Comparison of ENCODE assay signal across 25 mouse cellular contexts in the genomic region with DNA sequence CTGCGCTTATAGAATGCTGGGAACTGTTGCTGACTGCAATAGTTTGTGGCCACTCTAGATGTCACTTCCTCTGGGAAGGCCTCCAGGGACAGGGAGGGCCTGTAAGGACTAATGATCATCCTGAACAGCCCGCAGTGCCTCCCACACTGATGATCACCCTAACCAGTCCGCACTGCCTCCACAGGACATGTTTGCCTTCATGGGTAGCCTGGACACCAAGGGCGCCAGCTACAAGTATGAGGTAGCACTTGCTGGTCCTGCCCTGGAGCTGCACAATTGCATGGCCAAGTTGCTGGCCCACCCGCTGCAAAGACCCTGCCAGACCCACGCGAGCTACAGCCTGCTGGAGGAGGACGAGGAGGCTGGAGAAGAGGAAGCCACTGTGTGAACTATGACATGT. TPM values are rescaled to one million over a fixed set of nuclear protein-coding genes. Genes with fewer than 3 reads are reported as not detected.
DNase-seq lines count a peak whose midpoint lies in the region; ATAC-seq and TF ChIP-seq lines count a peak whose summit lies in the region.
"Had no signal": no experiment of that assay in that cellular context is flagged by ENCODE, and none has a peak within 500 bp of the region (broad histone marks: within the 10 kb centered on the region; RNA-seq: fewer than 3 reads in every experiment).

No protein-coding gene starts in this region.

- H3K79me2 ChIP-seq in myocyte (ENCODE audit: control insufficient read depth, insufficient read depth), result no peaks in the 10 kb centered on the region

- WGBS in intestine, embryonic 14.5 days, result 89% methylated on average over 8 of the region's 8 CpGs
- WGBS in intestine, postnatal 0 days, result 86% methylated on average over 8 of the region's 8 CpGs
- WGBS in neural tube, embryonic 15.5 days, result 91% methylated on average over 8 of the region's 8 CpGs

- peaks cover 30% of the 10 kb centered on the region for H3K36me3 ChIP-seq in intestine, embryonic 14.5 days (ENCODE audit: control insufficient read depth, insufficient read depth, low read length)
- peaks cover 17% of the 10 kb centered on the region for H3K36me3 ChIP-seq in intestine, postnatal 0 days (ENCODE audit: control insufficient read depth, insufficient read depth)
- H3K36me3 ChIP-seq in neural tube, embryonic 15.5 days, result peaks cover 6% of the 10 kb centered on the region; the same call in 1 of the 2 replicates
- H3K36me3 ChIP-seq in myocyte (ENCODE audit: control insufficient read depth, insufficient read depth), result peaks cover 5% of the 10 kb centered on the region

- no peak for ATAC-seq in cerebellum, adult (ENCODE audit: insufficient number of reproducible peaks, low FRiP score, low TSS enrichment)
- ATAC-seq in intestine, embryonic 14.5 days (replicated peaks; ENCODE audit: low FRiP score, low TSS enrichment, low read depth), result no peak
- ATAC-seq in intestine, postnatal 0 days, result no peak
- ATAC-seq in neural tube, embryonic 15.5 days (ENCODE audit: low FRiP score), result no peak
- ATAC-seq: Patski had no signal

- no peak for TF ChIP-seq CTCF in intestine, postnatal 0 days (IDR thresholded peaks at IDR 0.05; ENCODE audit: low read depth)

- DNase-seq in cerebellum, adult 9-10 months, result peak; percentile 16
- peak; percentile 40 for DNase-seq in intestine, embryonic 14.5 days (ENCODE audit: low spot score)
- peak; percentile 12 for DNase-seq in neural tube, embryonic 10.5 days (ENCODE audit: extremely low spot score, low spot score)
- no peak for DNase-seq in lung, postnatal 14 days
- DNase-seq: adrenal gland, postnatal 36 days; cerebellum, adult 11-12 months; gastrocnemius, postnatal 25 days; heart, postnatal 36 days; kidney, adult 18-20 months; thymus, adult 2 months; thymus, postnatal 4 days had no signal

- H3K4me3 ChIP-seq in intestine, embryonic 14.5 days (ENCODE audit: low read depth, low read length), result no peak overlapping the region
- no peak overlapping the region for H3K4me3 ChIP-seq in intestine, postnatal 0 days (ENCODE audit: low read depth, low read length)
- H3K4me3 ChIP-seq in neural tube, embryonic 15.5 days (replicated peaks), result no peak overlapping the region
- H3K4me3 ChIP-seq in myocyte, result no peak overlapping the region
- H3K4me3 ChIP-seq: heart, adult 2 months; heart, embryonic 15.5 days; hindbrain, embryonic 15.5 days; lung, embryonic 15.5 days; midbrain, embryonic 12.5 days; neural tube, embryonic 13.5 days; stomach, embryonic 15.5 days had no signal

- TF ChIP-seq POLR2A in myocyte (IDR thresholded peaks at IDR 0.05; ENCODE audit: insufficient read length, low read depth), result no peak

- no peak overlapping the region for H3K27ac ChIP-seq in intestine, embryonic 14.5 days (ENCODE audit: low read depth)
- H3K27ac ChIP-seq in intestine, postnatal 0 days (ENCODE audit: low read depth, low read length), result no peak overlapping the region
- no peak overlapping the region for H3K27ac ChIP-seq in neural tube, embryonic 15.5 days (replicated peaks)
- H3K27ac ChIP-seq: heart, adult 2 months; heart, embryonic 15.5 days; hindbrain, embryonic 15.5 days; liver, embryonic 14.5 days; lung, embryonic 15.5 days; macrophage; midbrain, embryonic 12.5 days; neural tube, embryonic 13.5 days; stomach, embryonic 15.5 days had no signal

- H3K27me3 ChIP-seq in intestine, embryonic 14.5 days (replicated peaks; ENCODE audit: control insufficient read depth, insufficient read depth, low read length), result no peaks in the 10 kb centered on the region
- H3K27me3 ChIP-seq in intestine, postnatal 0 days (replicated peaks; ENCODE audit: control insufficient read depth, insufficient read depth, low read length), result no peaks in the 10 kb centered on the region
- H3K27me3 ChIP-seq in neural tube, embryonic 15.5 days (replicated peaks), result no peaks in the 10 kb centered on the region
- H3K27me3 ChIP-seq in myocyte (ENCODE audit: control insufficient read depth, insufficient read depth, insufficient read length), result no peaks in the 10 kb centered on the region
- H3K27me3 ChIP-seq: heart, embryonic 15.5 days; hindbrain, embryonic 15.5 days; lung, embryonic 15.5 days; midbrain, embryonic 12.5 days; neural tube, embryonic 13.5 days; Patski; stomach, embryonic 15.5 days had no signal

- no peak overlapping the region for H3K9ac ChIP-seq in intestine, embryonic 14.5 days (ENCODE audit: low read length)
- no peak overlapping the region for H3K9ac ChIP-seq in intestine, postnatal 0 days (ENCODE audit: low read depth, low read length)
- no peak overlapping the region for H3K9ac ChIP-seq in neural tube, embryonic 15.5 days (replicated peaks)
- H3K9ac ChIP-seq: heart, embryonic 15.5 days; hindbrain, embryonic 15.5 days; liver, embryonic 14.5 days; lung, embryonic 15.5 days; midbrain, embryonic 12.5 days; neural tube, embryonic 13.5 days; stomach, embryonic 15.5 days had no signal

- H3K4me2 ChIP-seq in intestine, embryonic 14.5 days (ENCODE audit: low read length), result no peak overlapping the region
- H3K4me2 ChIP-seq in intestine, postnatal 0 days (replicated peaks; ENCODE audit: low read depth), result no peak overlapping the region
- no peak overlapping the region for H3K4me2 ChIP-seq in neural tube, embryonic 15.5 days
- no peak overlapping the region for H3K4me2 ChIP-seq in myocyte (ENCODE audit: low read depth)
- H3K4me2 ChIP-seq: heart, embryonic 15.5 days; hindbrain, embryonic 15.5 days; lung, embryonic 15.5 days; midbrain, embryonic 12.5 days; neural tube, embryonic 13.5 days; stomach, embryonic 15.5 days had no signal

- H3K9me3 ChIP-seq in intestine, embryonic 14.5 days (ENCODE audit: control insufficient read depth, low read length), result no peaks in the 10 kb centered on the region
- no peaks in the 10 kb centered on the region for H3K9me3 ChIP-seq in intestine, postnatal 0 days (ENCODE audit: control insufficient read depth)
- H3K9me3 ChIP-seq in neural tube, embryonic 15.5 days (replicated peaks), result no peaks in the 10 kb centered on the region
- H3K9me3 ChIP-seq: heart, embryonic 15.5 days; hindbrain, embryonic 15.5 days; lung, embryonic 15.5 days; midbrain, embryonic 12.5 days; neural tube, embryonic 13.5 days; stomach, embryonic 15.5 days had no signal

- H3ac ChIP-seq in myocyte (ENCODE audit: control insufficient read depth, insufficient read length), result no peak overlapping the region

- H3K4me1 ChIP-seq in intestine, embryonic 14.5 days (replicated peaks; ENCODE audit: control insufficient read depth, insufficient read depth, low read length), result peaks cover 11% of the 10 kb centered on the region
- H3K4me1 ChIP-seq in intestine, postnatal 0 days (replicated peaks; ENCODE audit: control insufficient read depth, insufficient read depth, low read length), result 0 out of 2 replicates have a peak, but pooled peaks cover 4% of the 10 kb centered on the region
- H3K4me1 ChIP-seq in neural tube, embryonic 15.5 days, result peaks cover 15% of the 10 kb centered on the region

TF ChIP-seq in myocyte, 11 proteins besides CTCF, POLR2A, EP300 and RAD21:
- TF ChIP-seq TCF12 (IDR thresholded peaks at IDR 0.05; ENCODE audit: insufficient read depth, poor library complexity, severe bottlenecking) (no peak), MYOD1 (IDR thresholded peaks at IDR 0.05; ENCODE audit: control insufficient read depth in 1 of 3, insufficient read length in 2 of 3, low read depth in 2 of 3) (no peak), MAX (IDR thresholded peaks at IDR 0.05; ENCODE audit: low read depth) (no peak), MYOG (IDR thresholded peaks at IDR 0.05; ENCODE audit: control insufficient read depth in 1 of 3, insufficient read depth in 1 of 3, insufficient read length in 2 of 3, low read depth in 2 of 3) (no peak), E2F4 (IDR thresholded peaks at IDR 0.05; ENCODE audit: insufficient read depth) (no peak), USF1 (IDR thresholded peaks at IDR 0.05; ENCODE audit: low read depth) (no peak), TCF3 (IDR thresholded peaks at IDR 0.05; ENCODE audit: insufficient read length, low read depth) (no peak), REST (IDR thresholded peaks at IDR 0.05; ENCODE audit: insufficient read depth, insufficient read length) (no peak), POLR2AphosphoS2 (IDR thresholded peaks at IDR 0.05; ENCODE audit: insufficient read length, low read depth) (peak; percentile 52)
TF ChIP-seq in myocyte: peak in this region for 1.

RNA-seq across cellular contexts. Expression of gene Ankle1, which starts 1.8 kb away (rescaled TPM):
- 30.5 and 33.5 TPM in 2 replicates for polyA plus RNA-seq in intestine, embryonic 14.5 days (2014; fragmentation: Nextera tagmentation; extraction: Ambion mirVana)
- polyA plus RNA-seq in intestine, postnatal 0 days (2015; fragmentation: Nextera tagmentation; extraction: Ambion mirVana), result 2.8 and 4.4 TPM in 2 replicates
- polyA plus RNA-seq in neural tube, embryonic 15.5 days (2015; fragmentation: Nextera tagmentation; extraction: Ambion mirVana), result 7.0 and 16.4 TPM in 2 replicates
- polyA plus RNA-seq in myocyte (2012; fragmentation: generic; extraction: Trizol), result 1.3 TPM

RNA-seq across cellular contexts. Expression of gene Babam1, which starts 7.3 kb away (rescaled TPM):
- polyA plus RNA-seq in intestine, embryonic 14.5 days (2014; fragmentation: Nextera tagmentation; extraction: Ambion mirVana), result 95.1 and 99.9 TPM in 2 replicates
- 66.8 and 68.6 TPM in 2 replicates for polyA plus RNA-seq in intestine, postnatal 0 days (2015; fragmentation: Nextera tagmentation; extraction: Ambion mirVana)
- 96.0 and 96.1 TPM in 2 replicates for polyA plus RNA-seq in neural tube, embryonic 15.5 days (2015; fragmentation: Nextera tagmentation; extraction: Ambion mirVana)
- polyA plus RNA-seq in myocyte (2012; fragmentation: generic; extraction: Trizol), result 108 TPM

RNA-seq across cellular contexts. Expression of gene Ushbp1, which starts 8.4 kb away (rescaled TPM):
- 8.3 and 9.4 TPM in 2 replicates for polyA plus RNA-seq in intestine, embryonic 14.5 days (2014; fragmentation: Nextera tagmentation; extraction: Ambion mirVana)
- 4.1 and 4.9 TPM in 2 replicates for polyA plus RNA-seq in intestine, postnatal 0 days (2015; fragmentation: Nextera tagmentation; extraction: Ambion mirVana)
- 7.0 and 9.8 TPM in 2 replicates for polyA plus RNA-seq in neural tube, embryonic 15.5 days (2015; fragmentation: Nextera tagmentation; extraction: Ambion mirVana)
- 0.02 TPM for polyA plus RNA-seq in myocyte (2012; fragmentation: generic; extraction: Trizol)
- polyA plus RNA-seq: macrophage had no signal

RNA-seq across cellular contexts. Expression of gene Nr2f6, which starts 22.3 kb away (rescaled TPM):
- 71.8 and 92.8 TPM in 2 replicates for polyA plus RNA-seq in intestine, embryonic 14.5 days (2014; fragmentation: Nextera tagmentation; extraction: Ambion mirVana)
- polyA plus RNA-seq in intestine, postnatal 0 days (2015; fragmentation: Nextera tagmentation; extraction: Ambion mirVana), result 58.3 and 58.5 TPM in 2 replicates
- polyA plus RNA-seq in neural tube, embryonic 15.5 days (2015; fragmentation: Nextera tagmentation; extraction: Ambion mirVana), result 28.6 and 34.9 TPM in 2 replicates
- 62.3 TPM for polyA plus RNA-seq in myocyte (2012; fragmentation: generic; extraction: Trizol)

RNA-seq across cellular contexts. Expression of gene Ocel1, which starts 32.9 kb away (rescaled TPM):
- 3.5 and 5.3 TPM in 2 replicates for polyA plus RNA-seq in intestine, embryonic 14.5 days (2014; fragmentation: Nextera tagmentation; extraction: Ambion mirVana)
- 20.0 and 20.5 TPM in 2 replicates for polyA plus RNA-seq in intestine, postnatal 0 days (2015; fragmentation: Nextera tagmentation; extraction: Ambion mirVana)
- 5.6 and 9.2 TPM in 2 replicates for polyA plus RNA-seq in neural tube, embryonic 15.5 days (2015; fragmentation: Nextera tagmentation; extraction: Ambion mirVana)
- polyA plus RNA-seq in myocyte (2012; fragmentation: generic; extraction: Trizol), result 15.2 TPM
